In genomic region chr19:54044507-54045371, GRCm38 (mm10) we compare ENCODE assay signal across 7 mouse cellular contexts. TPM values are rescaled to one million over a fixed set of nuclear protein-coding genes. Genes with fewer than 3 reads are reported as not detected.
A peak's percentile ranks its signal among the peaks of the same experiment; 100 is the strongest.
DNase-seq lines count a peak whose midpoint lies in the region; ATAC-seq lines count a peak whose summit lies in the region.

No protein-coding gene starts in this region.

- peak; percentile 34 for ATAC-seq in activated CD4-positive, CD25-positive, alpha-beta regulatory T cell, adult 4 months
- peak; percentile 25; the same call in 1 of the 2 replicates for ATAC-seq in megakaryocyte, adult 5-6 weeks (ENCODE audit: poor library complexity, severe bottlenecking)

- peak; percentile 84 to 89 for DNase-seq in cerebellum, postnatal 14 days
- DNase-seq in frontal cortex, postnatal 25 days (ENCODE audit: low spot score in 2 of 2), result peak; percentile 58 to 75
- DNase-seq in hindlimb bud, embryonic 11.5 days (ENCODE audit: extremely low spot score, low read depth, low spot score), result peak; percentile 47
- peak; percentile 72 to 73 for DNase-seq in left cerebral cortex, adult 18-20 months (ENCODE audit: low spot score in 2 of 2)
- peak; percentile 84 for DNase-seq in right cerebral cortex, postnatal 14 days

RNA-seq across cellular contexts. Expression of gene Adra2a, which starts 0.8 kb away (rescaled TPM):
- not detected for polyA plus RNA-seq in activated CD4-positive, CD25-positive, alpha-beta regulatory T cell, adult 4 months (2017; shearing (Covaris generic))
- total RNA-seq in left cerebral cortex, adult 18-20 months (2021), result 10 to 100 TPM; 15.6 to 18.7 TPM
- total RNA-seq in megakaryocyte, adult 5-6 weeks (2015), result not detected in 2 replicates
- total RNA-seq in megakaryocyte, adult 5-6 weeks (2017), result not detected in 2 replicates

Comparison
In these comparisons a context has a peak if more than half of its experiments do, and no peak if none do; other contexts are left out.
1. Peak in every context shown above with its lines: DNase-seq and ATAC-seq.
2. RNA of gene Adra2a, which starts 0.8 kb away (total RNA-seq): 15.6 to 18.7 TPM in left cerebral cortex, adult 18-20 months; not detected in megakaryocyte, adult 5-6 weeks; every median in the first group is over 10 times any median in the second.